Mouse (Mus musculus) erythroblast, embryonic 14.5 days (primary cell): ENCODE results near the gene Ndufb4.

ENCODE experiments used
- GATA1 ChIP-seq: IDR thresholded peaks from 2 replicates; pipeline ENCODE4 v1.6.1; 2012; ENCODE audit warnings: low read length, inconsistent platforms, mixed read lengths
- TAL1 ChIP-seq: IDR thresholded peaks from 3 replicates; pipeline ENCODE4 v1.6.1; 2012; ENCODE audit warnings: low read length, inconsistent platforms, mixed read lengths

DNA sequence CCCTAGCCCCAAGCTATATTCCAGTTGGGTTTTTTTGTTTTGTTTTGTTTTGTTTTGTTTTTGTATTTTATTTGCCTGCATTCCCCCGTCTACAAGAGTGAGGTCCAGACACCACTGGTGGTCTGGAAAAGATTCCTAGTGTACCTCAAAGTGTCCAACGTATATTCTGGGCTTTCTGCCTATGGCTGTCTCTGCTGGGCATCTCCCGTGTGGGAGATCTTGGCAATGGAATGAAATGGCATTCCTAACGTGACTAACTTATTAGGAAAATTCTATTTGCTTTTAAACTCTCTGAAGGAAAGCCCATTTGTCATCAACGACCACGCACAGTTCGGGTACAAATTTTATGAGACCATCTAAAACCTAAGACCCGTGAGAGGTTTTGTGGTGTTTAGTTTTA is 38.8 kb downstream of the Ndufb4 start:
- no peak for TF ChIP-seq GATA1
- no peak for TF ChIP-seq TAL1
